Mouse (Mus musculus) MN1 (cell line): ENCODE data around the gene Dcaf8.
A peak's percentile ranks its signal among the peaks of the same experiment; 100 is the strongest.

Experiments used
- DNase-seq: peaks from one replicate; pipeline ENCODE4 v3.0.0-alpha.2; 2016; ENCODE audit warnings: low spot score

Dcaf8 gene

DNA sequence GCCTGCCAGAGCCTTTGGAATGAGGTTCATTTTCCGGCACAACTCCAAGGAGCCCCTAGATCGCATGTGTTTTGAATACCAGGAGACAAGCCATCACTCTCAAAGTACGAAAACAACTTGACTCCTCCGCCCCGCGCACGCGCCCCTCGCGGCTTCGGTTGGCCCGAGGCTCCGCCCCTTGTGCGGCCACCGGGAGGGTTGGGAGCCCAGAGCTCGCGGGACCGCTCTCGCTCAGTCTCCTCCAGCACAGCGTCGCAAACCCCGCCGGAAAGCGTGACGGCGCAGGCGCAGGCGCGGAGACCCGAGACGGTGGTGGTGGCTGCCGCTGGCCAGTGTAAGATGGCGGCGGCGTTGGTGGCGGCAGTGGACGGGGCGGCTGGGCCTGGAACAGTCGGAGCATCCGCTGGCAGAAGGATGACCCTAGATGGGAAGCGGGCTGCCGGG lies at the start of gene Dcaf8:
TSS of gene Dcaf8 (plus strand) at position 250 of the 444 bp plus-strand sequence.
- DNase-seq, result peak; percentile 100

DNA sequence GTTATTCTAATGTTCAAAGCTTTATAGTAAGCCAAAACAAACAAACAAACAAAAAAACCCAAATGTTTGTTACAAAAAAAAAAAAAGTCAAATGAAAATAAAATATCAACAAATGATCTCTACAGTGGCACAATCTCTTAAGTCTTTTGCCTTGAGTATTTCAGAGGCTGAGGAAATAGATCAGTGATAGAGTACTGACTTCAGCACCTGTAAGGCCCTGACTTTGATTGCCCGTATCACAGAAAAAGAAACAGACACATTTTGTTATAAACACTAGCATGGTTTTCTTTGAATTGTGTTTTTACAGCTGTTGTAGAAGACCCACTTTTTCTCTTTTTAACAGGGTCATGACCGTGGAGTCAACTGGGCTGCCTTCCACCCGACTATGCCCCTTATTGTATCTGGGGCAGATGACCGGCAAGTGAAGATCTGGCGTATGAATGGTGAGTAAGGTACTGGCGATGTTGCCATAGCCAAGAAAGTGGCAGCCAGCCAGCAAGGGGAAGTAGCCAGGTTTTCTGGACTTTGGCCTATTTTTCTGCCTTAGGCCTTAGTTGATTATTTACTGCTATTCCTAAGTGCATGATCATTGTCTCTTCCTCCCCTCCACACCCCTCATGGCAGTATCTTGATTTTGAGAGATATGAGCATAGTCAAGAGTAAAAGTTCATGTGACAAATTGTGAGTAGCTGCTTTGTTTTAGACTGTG lies 48.4 kb upstream of the Dcaf8 start:
- DNase-seq, result peak; percentile 92

DNA sequence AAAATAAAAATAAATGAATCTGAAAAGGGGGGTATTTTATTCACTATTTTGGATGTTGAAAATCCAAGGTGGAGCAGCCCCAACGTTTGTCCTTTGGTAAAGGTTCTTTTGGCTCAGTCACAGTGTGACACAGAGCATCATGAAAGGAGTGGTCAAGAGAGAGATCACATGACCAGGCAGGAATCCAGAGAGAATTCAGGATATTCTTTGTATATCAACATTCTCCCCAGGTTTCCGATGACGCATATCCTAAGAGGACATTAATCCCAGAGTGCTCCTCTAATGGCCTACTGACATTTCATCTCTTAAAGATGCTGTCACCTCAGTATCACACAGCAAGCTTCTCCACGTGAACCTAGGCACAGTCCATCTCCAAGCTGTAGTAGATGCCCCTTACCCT lies 44.3 kb upstream of the Dcaf8 start:
- no peak for DNase-seq

DNA sequence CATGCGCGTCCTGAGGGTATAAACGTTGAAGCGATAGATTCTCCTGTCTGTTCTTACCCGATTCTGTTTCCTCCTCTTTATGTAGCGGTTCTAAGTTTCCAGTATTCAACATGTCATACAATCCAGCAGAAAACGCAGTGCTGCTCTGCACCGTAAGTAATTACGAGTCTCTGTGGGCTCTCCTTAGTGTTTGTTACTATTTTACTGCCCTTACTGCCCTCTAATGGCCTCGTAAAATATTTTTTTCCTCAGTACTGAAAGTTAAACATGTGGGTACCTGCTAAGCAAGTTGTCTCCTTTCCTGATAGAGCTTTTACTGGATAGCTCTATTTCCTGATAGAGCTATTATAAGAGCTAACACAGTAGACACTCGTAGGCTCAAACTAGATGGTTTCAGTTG lies 42.8 kb upstream of the Dcaf8 start:
- DNase-seq, result no peak

DNA sequence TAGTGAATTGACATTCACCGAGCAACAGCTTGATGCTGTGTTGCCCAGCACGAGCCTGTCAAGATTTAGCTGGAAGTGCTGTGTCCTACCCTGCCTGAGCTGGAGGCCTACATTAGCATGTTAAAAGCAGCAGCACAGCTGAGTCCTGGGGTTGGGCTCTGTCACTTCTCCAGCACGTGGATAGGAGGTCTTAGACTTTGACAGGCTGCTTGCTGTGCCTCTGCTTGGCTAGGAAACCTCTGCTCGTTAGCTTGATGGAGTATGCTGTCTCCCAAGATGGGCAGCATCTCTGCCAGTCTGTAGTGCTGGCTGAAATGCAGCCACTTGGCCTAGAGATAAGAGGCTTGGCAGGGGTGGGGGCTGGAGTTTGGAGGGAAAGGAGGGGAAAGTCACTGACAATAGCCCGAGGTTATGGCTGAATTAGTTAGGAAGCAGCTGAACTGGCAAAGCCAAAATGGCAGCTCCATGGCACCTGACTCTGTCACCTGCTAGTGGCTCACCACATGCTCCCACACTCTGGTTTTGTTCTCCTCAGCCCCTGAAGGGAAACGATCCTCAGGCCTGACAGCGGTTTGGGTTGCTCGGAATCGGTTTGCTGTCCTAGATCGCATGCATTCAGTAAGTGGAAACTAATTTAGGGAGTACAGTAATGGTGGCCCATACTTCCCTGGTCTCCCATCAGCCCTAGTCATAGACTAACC lies 40.0 kb upstream of the Dcaf8 start:
- no peak for DNase-seq

DNA sequence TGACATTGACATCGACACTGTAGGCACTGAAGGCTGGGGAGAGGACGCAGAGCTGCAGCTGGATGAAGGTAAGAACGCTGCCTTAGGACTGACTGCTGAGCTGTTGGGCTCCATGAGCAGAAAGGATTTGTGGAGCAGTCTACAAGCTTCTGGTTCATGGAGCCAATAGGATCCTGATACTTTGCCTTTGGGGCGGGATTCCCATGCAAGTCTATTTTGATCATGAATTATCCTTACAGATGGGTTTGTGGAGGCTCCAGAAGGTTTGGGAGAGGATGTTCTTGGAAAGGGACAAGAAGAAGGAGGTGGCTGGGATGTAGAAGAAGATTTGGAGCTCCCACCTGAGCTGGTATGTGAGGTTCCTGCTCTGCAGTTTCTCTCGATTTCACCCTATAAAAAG lies 30.9 kb upstream of the Dcaf8 start:
- no peak for DNase-seq

DNA sequence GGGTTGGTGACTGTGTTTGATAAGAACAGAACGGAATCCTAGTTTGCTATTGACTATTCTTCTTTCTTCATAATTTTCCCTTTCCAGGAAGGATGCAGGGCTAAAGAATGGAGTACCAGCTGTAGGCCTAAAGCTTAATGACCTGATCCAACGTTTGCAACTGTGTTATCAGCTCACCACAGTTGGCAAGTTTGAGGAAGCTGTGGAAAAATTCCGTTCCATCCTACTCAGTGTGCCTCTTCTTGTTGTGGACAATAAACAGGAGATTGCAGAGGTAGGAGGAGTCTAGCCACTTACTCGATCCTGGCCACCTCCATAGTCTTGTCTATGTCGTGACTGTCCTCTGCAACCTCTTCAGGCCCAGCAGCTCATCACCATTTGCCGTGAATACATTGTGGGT lies 28.8 kb upstream of the Dcaf8 start:
- DNase-seq, result no peak

DNA sequence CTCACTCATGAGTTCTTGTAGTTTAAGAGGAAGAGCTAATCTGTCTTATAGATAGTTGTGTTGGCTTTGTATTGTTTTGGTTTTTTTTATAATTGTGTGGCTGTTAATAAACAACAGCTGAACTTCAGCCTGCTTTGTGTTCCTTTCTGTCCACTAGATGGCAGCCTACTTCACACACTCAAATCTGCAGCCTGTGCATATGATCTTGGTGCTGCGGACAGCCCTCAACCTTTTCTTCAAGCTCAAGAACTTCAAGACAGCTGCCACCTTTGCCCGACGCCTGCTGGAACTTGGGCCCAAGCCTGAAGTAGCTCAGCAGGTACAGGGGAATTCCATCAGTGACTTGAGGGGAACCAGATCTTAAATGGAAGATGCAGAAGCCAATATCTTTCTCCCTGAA lies 28.2 kb upstream of the Dcaf8 start:
- DNase-seq, result peak; percentile 81

DNA sequence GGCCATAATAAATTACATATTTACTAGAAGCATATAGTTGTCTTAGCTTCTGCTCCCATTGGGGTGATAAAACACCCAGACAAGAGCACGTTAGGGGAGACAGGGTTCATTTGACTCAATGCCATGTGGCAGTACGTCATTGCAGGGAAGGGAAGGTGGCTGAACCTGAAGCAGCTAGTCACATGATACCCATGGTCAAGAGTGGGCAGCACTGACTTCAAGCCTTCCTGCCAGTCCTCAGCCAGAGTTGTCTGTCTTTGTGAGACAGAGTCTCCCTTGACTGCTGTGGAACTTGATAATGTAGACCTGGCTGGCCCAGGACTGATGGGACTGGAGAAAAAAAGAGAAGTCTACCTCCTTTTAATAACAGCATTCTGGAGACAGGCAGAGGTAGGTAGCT lies 25.2 kb upstream of the Dcaf8 start:
- no peak for DNase-seq

DNA sequence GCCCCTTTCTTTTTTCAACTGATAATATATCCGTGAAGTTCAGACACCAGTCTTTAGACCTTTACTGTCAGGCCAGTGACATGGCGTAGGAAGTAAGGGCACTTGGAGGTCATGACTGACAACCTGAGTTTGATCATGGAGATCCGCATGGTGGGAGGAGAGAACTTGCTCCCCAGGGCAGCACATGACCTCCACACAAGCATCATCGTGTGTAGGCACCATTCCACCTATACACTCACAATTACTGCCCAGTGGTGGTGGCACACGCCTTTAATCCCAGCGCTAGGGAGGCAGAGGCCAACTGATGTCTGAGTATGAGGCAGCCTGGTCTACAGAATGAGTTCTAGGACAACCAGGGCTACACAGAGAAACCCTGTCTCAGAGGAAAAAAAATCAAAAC lies 23.3 kb upstream of the Dcaf8 start:
- no peak for DNase-seq

DNA sequence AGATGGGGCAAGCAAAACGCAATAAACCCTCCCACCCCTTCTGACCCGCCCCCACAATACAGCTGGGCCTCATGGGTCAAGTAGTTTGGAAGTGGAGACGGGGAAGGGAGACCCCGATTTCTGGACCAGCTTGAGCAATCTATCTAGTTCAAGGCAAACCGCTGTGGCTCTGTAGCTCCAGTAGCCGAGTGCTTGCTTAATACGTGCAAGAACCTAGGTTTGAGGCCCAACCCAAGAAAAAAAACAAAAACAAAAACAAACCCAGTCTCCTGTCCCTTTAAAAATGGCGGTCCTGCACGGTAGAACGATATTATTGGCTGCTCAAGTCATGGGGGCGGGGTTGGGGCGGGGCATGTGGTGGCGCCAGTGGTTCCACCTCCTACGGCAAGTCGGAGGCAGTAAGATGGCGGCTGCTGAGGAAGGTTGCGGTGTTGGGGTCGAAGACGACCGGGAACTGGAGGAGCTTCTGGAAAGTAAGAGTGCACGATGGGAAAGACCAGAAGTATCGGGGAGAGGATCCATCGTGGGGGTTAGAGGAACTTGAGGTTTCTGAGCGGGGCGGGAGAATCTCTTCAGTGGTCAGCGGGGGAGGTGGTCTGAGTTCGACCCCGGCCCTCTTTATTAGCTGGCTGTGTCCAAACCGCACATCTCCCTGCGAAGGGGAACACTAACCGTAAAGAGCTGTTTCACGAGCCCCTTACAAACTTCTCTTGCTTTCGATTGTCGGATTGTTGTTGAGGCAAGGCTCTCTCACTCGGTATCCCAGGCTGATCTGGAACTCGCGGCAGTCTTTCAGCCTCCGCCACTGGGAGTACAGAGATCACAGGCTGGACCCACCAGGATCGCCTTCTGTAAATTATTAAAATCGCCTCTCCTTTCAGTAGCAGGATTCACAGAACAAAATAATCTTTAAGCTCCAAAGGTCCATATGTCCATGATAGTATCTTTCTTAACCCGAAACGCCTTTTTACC lies 21.2 kb upstream of the Dcaf8 start, which contains the start of gene Pex19:
TSS of gene Pex19 (plus strand) at position 380 of the 972 bp plus-strand sequence.
- DNase-seq, result peak; percentile 93

DNA sequence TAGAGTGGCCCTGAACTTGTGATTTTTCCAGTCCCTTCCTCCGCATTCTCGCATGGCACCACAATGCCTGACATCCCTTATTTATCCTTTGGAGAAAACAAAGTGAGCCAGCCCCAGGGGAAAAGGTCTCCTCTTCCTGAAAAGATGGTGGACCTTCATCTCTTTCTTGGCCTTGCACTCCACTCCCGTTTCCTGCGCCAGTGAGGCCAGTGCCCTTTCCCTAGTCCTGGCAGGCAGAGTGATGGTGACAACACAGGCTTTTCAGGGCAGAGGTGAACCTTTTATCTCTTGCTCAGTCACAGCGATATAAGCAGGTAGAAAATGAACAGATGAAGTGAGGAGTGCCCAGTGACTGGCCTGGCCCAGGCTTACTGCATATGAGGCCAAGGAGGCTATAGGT lies 20.4 kb upstream of the Dcaf8 start:
- peak; percentile 44 for DNase-seq

DNA sequence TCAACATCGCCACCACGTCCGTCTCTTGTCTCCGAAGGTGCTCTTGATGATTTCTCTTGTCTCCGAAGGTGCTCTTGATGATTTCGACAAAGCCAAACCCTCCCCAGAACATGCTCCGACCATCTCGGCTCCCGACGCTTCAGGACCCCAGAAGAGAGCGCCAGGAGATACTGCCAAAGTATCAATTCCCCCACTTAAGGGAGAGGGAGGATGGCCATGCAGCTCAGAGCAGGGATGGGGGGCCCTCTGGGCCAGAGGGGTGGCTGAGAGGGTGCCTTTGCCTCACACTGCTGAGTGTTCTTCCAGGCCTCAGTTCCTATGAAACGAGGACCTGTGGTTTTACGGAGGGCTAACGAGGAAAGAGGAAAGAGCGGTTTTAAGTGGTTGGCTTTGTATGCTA lies 19.3 kb upstream of the Dcaf8 start:
- no peak for DNase-seq

DNA sequence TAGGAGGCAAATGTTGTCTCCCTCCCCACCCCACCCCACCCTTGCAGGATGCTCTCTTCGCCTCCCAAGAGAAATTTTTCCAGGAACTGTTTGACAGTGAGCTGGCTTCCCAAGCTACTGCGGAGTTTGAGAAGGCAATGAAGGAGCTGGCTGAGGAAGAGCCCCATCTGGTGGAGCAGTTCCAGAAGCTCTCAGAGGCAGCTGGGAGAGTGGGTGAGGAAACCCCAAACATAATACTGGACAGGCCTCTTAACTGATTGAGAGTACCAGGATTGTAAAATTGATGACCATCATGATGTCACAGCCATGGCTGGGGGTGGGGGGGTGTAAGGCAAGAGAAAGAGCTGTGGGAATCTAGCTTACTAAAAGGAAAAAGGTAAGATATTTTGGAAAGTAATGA lies 18.8 kb upstream of the Dcaf8 start:
- peak; percentile 65 for DNase-seq

DNA sequence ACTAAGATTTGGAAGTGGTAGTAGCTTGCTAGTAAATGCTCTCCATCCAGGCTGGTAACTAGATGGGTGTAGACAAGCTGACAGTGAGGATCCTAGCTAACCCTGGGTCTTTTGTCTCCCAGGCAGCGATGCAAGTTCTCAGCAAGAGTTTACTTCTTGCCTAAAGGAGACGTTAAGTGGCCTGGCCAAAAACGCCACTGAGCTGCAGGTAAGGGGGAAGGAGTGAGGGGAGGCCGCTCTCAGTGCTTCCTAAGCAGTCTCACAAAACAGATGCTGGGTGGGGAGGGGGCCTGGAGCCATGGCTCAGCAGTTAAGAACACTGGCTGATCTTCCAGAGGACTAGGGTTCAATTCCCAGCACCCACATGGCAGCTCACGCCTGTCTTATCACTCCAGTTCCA lies 18.1 kb upstream of the Dcaf8 start:
- no peak for DNase-seq

DNA sequence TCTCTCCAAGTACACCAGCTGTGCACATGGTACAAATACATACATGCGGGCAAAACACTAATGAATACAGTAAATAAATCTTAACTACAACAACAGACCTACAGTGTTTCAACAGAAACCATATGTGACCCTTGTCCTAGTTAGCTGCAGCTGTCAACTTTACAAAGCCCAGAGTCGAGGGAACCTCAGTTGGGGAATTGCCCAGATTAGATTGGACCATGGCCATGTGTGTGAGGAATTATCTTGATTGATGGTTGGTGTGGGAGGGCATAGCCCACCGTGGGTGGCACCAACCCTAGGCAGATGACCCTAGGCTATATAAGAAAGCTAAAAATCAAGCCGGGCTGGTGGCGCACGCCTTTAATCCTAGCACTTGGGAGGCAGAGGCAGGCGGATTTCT lies 15.6 kb upstream of the Dcaf8 start:
- DNase-seq, result peak; percentile 72

DNA sequence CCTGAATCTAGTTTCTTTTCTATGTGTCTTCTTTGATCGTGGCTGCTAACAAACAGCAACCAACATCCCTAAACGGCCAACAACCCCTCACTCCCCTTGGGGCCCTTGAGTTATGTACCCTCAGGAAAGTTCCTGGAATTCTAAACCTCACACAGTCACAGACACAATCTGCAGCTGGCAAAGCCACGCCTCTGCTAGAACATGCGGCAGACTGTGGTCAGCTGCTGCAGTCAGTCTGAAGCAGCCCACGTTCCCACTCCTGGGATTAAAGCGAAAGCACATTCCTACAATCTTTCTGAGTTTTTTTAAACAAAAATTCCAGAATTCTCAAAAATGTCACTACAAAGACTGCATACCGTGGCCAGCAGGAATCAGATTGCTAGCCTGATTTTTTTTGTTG lies 14.3 kb upstream of the Dcaf8 start:
- no peak for DNase-seq

DNA sequence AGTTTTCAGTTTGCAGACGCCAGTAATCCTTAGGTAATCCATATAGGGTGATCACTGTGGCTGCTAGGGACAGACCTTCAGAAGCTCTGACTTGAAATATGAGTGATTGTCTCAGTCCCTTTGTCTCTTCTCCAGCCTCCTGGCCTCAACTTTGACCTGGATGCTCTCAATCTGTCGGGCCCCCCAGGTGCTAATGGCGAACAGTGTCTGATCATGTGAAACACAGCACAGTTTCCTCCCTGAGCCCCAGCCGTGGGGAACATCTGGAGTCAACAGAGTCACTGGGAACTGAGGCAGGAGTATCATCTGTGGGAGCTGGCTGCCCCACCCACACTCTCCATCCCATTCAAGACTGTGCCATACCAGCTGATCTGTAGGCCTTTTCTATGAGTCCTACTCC lies 13.8 kb upstream of the Dcaf8 start:
- DNase-seq, result no peak

DNA sequence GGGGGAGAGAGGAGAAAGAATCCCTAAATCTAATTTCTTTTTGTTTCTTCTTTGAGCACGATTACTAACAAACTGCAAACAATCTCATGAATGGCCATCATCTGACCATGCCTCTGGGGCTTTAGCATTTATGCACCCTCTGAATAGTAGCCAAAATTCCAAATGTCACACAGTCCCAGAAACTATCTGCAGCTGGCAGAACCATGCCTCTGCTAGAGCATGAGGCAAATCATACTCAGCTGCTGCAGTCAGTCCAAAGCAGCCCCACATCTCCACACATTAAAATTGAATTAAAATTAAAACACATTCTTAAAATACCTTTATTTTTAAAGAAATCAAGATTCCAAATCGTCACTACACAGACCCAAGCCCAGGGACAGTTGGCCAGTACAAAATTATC lies 7.7 kb upstream of the Dcaf8 start:
- DNase-seq, result no peak

DNA sequence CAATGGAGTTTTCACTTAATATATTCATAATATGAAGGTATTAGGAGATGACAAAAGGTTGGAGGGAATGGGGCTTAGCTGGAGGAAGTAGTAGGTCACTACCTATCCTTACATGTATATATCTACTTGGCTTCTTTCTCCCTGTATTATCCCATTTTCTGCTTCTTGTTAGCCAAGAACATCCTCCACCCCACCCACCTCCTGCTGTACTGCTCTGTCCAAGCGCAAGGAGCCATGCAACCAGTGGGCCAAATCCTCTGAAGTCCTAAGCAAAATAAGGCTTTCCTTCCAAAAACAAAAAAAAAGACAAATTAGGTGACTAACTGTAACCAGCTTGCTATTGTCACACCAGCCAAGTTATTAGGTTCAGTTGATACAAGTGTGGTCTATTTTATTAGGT lies 7.1 kb upstream of the Dcaf8 start:
- DNase-seq, result no peak

DNA sequence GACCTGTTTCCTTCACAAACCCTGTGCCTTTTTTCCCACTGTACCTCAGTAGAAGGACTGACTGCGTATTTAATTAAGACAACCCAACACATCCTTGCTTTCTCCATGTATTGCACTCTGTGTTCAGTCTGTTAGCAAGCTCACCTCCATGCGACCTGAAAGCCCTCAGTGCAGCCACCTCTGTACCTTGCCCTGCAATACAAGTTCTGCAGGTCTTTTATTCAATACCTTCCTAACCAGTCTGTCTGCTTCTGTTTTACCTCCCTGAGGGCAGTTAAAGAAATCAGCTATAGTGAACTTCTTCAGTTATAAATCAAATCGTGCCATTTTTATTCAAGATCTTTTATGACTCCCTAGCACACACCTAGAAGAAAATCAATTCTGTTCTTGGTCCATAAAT lies 6.4 kb upstream of the Dcaf8 start:
- DNase-seq, result no peak

DNA sequence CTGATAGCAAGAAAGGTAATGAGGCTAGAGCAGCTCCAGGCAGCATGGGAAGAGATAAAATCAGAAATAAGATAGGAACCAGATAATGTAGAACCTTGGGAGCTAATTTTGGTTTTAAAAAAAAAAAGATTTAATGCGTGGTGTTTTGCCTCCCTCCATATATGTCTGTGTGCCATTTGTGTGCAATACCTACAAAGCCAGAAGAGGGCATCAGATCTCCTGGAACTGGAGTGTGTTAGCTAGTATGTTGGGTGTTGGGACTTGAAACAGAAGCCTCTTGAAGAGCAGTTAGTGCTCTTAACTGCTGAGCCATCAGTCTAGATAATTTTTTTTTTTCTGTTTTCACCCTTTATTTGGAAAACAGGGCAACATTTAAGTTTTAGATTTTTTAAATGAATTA lies 4.3 kb upstream of the Dcaf8 start:
- peak; percentile 38 for DNase-seq
